Mouse (Mus musculus) midbrain, embryonic 14.5 days (tissue): Measurements from ENCODE around the gene Ahnak2. TPM values are rescaled to one million over a fixed set of nuclear protein-coding genes. Genes with fewer than 3 reads are reported as not detected.
A peak's percentile ranks its signal among the peaks of the same experiment; 100 is the strongest.

Experiments
- ATAC-seq: fragments of 200-750 bp; cut with Nextera tagmentation; 2 replicates; pipeline ENCODE4 v1.8.0; 2017; ENCODE audit warnings: moderate number of reproducible peaks, moderate library complexity; ENCODE audit not compliant: low FRiP score, low TSS enrichment
- DNase-seq: peaks from one replicate; pipeline ENCODE4 v3.0.0-alpha.2; 2015
- H3K27ac ChIP-seq: fragments of 300-500 bp; sonication (generic); replicated peaks from 2 replicates; pipeline ENCODE4 v1.5.1; 2014; ENCODE audit warnings: mild to moderate bottlenecking, low read depth, low read length, moderate library complexity
- H3K27me3 ChIP-seq: fragments of 300-500 bp; sonication (generic); 2 replicates; pipeline ENCODE4 v1.6.1; 2014; ENCODE audit warnings: low read length, control low read depth, mixed read lengths; ENCODE audit not compliant: control insufficient read depth, insufficient read depth
- H3K36me3 ChIP-seq: fragments of 300-500 bp; sonication (generic); 2 replicates; pipeline ENCODE4 v1.6.1; 2014; ENCODE audit warnings: low read length, control low read depth; ENCODE audit not compliant: control insufficient read depth, insufficient read depth
- H3K4me1 ChIP-seq: fragments of 300-500 bp; sonication (generic); 2 replicates; pipeline ENCODE4 v1.6.1; 2014; ENCODE audit warnings: mild to moderate bottlenecking, antibody characterized with exemption, low read length, control low read depth; ENCODE audit not compliant: control insufficient read depth, insufficient read depth
- H3K4me2 ChIP-seq: fragments of 300-500 bp; sonication (generic); 2 replicates; pipeline ENCODE4 v1.6.1; 2014; ENCODE audit warnings: mild to moderate bottlenecking, low read length, moderate library complexity
- H3K4me3 ChIP-seq: fragments of 300-500 bp; sonication (generic); replicated peaks from 2 replicates; pipeline ENCODE4 v1.5.1; 2014; ENCODE audit warnings: low read depth, low read length
- H3K9ac ChIP-seq: fragments of 300-500 bp; sonication (generic); replicated peaks from 2 replicates; pipeline ENCODE4 v1.6.1; 2014; ENCODE audit warnings: mild to moderate bottlenecking, low read length, moderate library complexity
- H3K9me3 ChIP-seq: fragments of 300-500 bp; sonication (generic); 2 replicates; pipeline ENCODE4 v1.6.1; 2016; ENCODE audit warnings: low read length, control low read depth, mixed read lengths; ENCODE audit not compliant: control insufficient read depth
- WGBS: fragments of 180-500 bp; shearing (Covaris S2); extraction: QIAGEN DNeasy Blood & Tissue Kit; methylation state at CpG from one replicate; pipeline ENCODE4 v1.1.7; 2014; 5-methylcytosine and 5-hydroxymethylcytosine counted together
- polyA plus RNA-seq: library from polyadenylated mRNA; unstranded; fragments of >200 nt; fragmentation: Nextera tagmentation; extraction: Ambion mirVana; gene quantifications from 2 replicates; pipeline ENCODE4 v1.2.1, GENCODE M21; 2014

Gene Ahnak2
- polyA plus RNA-seq, 1 experiment from 2014 or later, result 0.75 TPM

DNA sequence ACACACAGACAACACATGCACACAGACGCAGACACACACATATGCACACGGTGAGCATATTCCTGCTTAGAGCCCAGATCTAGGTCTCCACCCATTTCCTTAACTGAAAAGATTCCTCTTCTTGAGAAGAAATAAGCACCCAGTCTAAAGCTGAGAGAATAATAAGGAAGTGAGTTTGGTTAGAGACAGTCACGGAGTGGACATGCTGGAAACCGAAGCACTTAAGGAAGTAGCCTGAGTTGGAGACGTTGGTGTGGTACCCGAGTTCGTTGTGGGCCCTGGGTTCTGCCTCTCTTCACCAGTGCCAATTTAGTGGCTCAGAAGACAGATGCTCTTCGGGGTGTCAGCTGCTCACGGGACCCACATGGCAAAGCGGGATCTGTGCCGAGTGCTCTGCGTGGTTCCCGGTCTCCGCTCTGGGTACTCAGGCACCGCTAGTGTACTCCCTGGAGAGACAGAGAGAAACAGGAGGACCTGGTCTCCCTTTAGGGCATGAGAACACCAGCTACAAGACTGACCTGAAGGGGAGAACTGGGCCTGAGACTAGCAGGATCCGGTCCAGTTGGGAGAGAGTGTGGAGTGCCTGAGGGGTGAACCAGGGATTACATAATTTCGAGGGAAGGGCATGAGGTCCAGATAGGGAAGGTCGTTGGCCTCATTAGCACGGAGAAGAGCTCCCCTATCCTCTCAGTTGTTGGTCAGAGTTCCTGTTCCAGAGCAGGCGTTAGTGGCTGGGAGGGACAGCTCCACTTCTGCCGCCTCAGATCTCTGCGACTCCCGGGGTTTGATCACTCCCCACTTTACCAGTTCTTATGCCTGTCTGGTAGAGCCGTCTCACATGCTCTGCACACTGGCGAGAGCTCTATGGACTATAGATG is 38.0 kb upstream of the Ahnak2 start:
- H3K9ac ChIP-seq, result no peak overlapping the region
- no peaks in the 10 kb centered on the region for H3K4me1 ChIP-seq
- H3K36me3 ChIP-seq, result no peaks in the 10 kb centered on the region
- H3K27me3 ChIP-seq, result no peaks in the 10 kb centered on the region
- WGBS, result 85% methylated on average over 25 of the region's 25 CpGs
- no peak overlapping the region for H3K27ac ChIP-seq
- H3K9me3 ChIP-seq, result no peaks in the 10 kb centered on the region
- no peak for DNase-seq
- H3K4me2 ChIP-seq, result no peak overlapping the region
- no peak overlapping the region for H3K4me3 ChIP-seq
- no peak for ATAC-seq

DNA sequence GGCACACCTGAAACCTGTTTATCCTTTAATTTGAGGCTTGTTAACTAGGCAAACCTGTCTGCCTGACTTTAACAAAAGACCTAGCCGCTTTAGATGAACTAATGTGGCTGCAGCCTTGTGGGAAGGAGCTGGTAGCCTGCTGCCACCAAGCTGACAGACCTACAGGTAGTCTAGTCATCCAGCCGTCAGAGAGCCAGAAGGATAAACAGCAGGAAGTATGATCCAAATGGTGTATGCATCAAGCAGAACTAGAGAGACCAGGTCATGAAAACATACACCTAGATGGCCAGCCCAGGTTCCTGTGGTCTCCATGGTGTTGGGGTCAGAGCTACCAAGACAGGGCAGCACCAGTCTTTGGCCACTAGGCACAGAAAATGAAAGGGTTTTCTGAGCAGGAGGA is 32.6 kb upstream of the Ahnak2 start:
- no peak overlapping the region for H3K9ac ChIP-seq
- H3K4me2 ChIP-seq, result no peak overlapping the region
- ATAC-seq, result no peak
- no peaks in the 10 kb centered on the region; the same call in 1 of the 2 replicates for H3K36me3 ChIP-seq
- no peak overlapping the region for H3K27ac ChIP-seq
- no peak for DNase-seq
- WGBS, result 79% methylated on average over 2 of the region's 2 CpGs
- H3K9me3 ChIP-seq, result no peaks in the 10 kb centered on the region
- H3K4me1 ChIP-seq, result peaks cover 10% of the 10 kb centered on the region
- no peaks in the 10 kb centered on the region for H3K27me3 ChIP-seq
- no peak overlapping the region for H3K4me3 ChIP-seq

DNA sequence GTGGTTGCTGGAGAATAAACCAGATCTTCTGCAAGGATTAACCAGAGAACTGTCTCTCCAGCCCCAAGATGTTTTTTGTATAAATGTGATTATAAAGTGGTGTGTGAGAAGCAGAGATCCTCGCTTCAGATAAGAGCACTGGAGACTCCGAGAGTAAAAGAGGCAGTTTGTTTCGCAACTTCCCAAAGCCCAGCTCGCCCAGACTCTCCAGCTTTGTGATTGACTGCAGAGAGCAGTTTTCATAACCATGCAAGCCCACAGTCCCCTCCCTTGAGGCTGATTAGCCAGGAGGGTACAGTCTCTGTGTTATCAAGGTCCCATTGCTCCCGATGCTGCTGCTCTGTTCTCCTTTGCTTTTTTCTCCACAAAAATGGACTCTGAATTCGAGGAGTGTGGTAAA is 31.1 kb upstream of the Ahnak2 start:
- DNase-seq, result no peak
- no peak overlapping the region for H3K27ac ChIP-seq
- H3K9ac ChIP-seq, result no peak overlapping the region
- peaks cover 10% of the 10 kb centered on the region for H3K4me1 ChIP-seq
- no peak for ATAC-seq
- no peaks in the 10 kb centered on the region; the same call in 1 of the 2 replicates for H3K36me3 ChIP-seq
- H3K27me3 ChIP-seq, result no peaks in the 10 kb centered on the region
- H3K4me3 ChIP-seq, result no peak overlapping the region
- no peaks in the 10 kb centered on the region for H3K9me3 ChIP-seq
- 92% methylated on average over 6 of the region's 6 CpGs for WGBS
- H3K4me2 ChIP-seq, result no peak overlapping the region

DNA sequence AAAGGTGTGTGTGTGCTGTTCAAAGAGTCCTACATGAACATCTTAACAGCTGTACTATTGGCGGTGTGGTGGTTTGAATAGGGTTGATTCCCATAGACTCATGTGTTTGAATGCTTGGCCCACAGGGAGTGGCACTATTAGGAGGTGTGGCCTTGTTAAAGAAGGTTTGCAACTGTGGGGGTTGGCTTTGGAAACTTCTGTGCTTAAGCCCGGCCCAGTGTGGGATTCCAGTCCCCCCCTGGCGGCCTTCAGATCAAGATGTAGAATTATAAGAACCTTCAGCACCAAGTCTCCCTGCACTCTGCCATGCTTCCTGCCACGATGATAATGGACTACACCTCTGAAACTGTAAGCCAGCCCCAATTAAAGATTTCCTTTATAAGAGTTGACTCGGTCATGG is 30.0 kb upstream of the Ahnak2 start:
- Histone ChIP-seq H3K27me3 (no peaks in the 10 kb centered on the region), H3K4me3 (no peak overlapping the region), H3K36me3 (peaks cover 5% of the 10 kb centered on the region), H3K9me3 (no peaks in the 10 kb centered on the region), H3K9ac (no peak overlapping the region), H3K4me2 (no peak overlapping the region), H3K27ac (no peak overlapping the region), H3K4me1 (peaks cover 20% of the 10 kb centered on the region)
- ATAC-seq (no peak), DNase-seq (no peak)
- 93% methylated on average over 5 of the region's 5 CpGs for WGBS

DNA sequence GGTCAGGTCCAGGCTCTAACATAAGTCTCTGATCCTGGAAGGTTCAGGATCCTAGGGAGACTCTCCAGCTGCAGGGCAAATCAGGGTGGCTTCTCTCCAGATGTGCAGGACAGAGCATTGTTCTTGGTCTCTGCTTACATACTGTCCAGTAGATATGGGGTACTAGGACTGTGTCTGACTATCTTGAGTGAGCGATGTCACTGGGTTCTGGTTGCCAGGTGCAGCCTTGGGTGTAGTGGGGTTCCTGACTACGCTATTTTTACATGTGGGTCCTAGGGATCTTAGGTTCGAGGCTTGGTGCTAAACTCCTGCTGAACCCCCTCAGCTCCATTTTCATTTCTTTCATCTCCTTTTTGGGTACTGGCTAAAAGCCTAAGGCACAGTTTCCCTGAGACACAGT is 28.1 kb upstream of the Ahnak2 start:
- WGBS, result 94% methylated on average over 3 of the region's 3 CpGs
- Histone ChIP-seq H3K4me3 (peak overlapping the region; percentile 96), H3K27me3 (no peaks in the 10 kb centered on the region), H3K27ac (no peak overlapping the region), H3K9ac (peak overlapping the region; percentile 86), H3K36me3 (peaks cover 21% of the 10 kb centered on the region), H3K4me1 (peaks cover 31% of the 10 kb centered on the region), H3K9me3 (no peaks in the 10 kb centered on the region), H3K4me2 (peak overlapping the region; percentile 83)
- ATAC-seq, result no peak
- no peak for DNase-seq

DNA sequence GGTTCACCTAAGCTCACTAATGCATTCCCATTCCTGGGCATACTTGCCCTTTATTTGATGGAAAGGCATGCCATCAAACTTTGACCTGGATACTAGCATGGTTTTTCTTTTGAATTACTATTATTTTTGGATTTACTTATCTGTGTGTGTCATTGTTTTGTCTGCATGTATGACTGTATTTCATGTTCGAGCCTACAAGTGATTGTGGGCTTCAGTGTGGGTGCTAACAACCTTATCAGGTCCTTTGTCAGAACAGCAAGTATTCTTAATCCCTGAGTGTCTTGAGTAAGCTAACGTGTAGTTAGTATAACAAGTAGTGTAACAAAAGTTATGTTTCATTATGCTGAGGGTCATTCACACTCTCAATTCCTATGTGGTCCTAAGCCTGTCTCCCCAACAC is 27.7 kb upstream of the Ahnak2 start:
- peaks cover 24% of the 10 kb centered on the region for H3K36me3 ChIP-seq
- ATAC-seq, result no peak
- H3K27ac ChIP-seq, result peak overlapping the region; percentile 84
- H3K4me3 ChIP-seq, result peak overlapping the region; percentile 96
- H3K9me3 ChIP-seq, result no peaks in the 10 kb centered on the region
- DNase-seq, result no peak
- H3K27me3 ChIP-seq, result no peaks in the 10 kb centered on the region
- peak overlapping the region; percentile 86 for H3K9ac ChIP-seq
- peak overlapping the region; percentile 83 for H3K4me2 ChIP-seq
- H3K4me1 ChIP-seq, result peaks cover 31% of the 10 kb centered on the region
- 20% methylated on average over 2 of the region's 2 CpGs for WGBS

DNA sequence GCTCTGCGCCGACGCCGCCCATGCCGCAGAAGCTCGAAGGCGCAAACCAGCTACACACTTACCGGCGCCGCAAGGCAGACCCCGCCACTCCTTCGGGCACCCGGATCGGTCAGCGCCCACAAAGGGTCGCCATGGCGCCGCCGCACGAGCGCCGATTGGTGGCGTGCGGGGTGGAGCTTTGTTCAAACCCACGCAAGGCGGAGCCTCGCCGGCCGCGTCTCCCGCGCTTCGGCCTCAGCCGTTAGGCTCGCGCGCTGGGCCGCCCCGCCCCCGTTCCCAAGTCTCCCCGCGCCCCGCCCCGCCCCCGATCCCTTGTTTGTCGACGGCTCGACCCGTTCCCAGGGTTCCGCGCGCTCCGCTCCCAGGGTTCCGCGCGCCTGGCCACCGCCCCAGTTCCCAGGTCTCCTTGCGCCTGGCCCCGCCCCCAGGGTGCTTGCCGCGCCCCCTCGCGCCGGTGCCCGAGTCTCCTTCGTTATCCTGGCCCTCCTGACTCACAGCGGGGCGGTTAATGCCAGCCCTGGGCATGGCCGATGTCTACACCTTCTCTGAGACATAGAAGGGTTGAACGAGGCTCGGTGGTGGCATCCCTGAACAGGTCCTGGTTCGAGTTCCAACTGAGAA is 26.9 kb upstream of the Ahnak2 start, which contains the start of gene Cdca4:
Cdca4 (minus strand) TSS at position 180 of the 621 bp plus-strand sequence.
- peak; percentile 96 for ATAC-seq
- WGBS, result under 1% methylated on average over 72 of the region's 72 CpGs
- Histone ChIP-seq H3K27ac (peak within 1 kb of the TSS; percentile 94), H3K4me2 (peak within 1 kb of the TSS; percentile 92), H3K4me3 (peak within 1 kb of the TSS; percentile 96), H3K4me1 (peaks cover 31% of the 10 kb centered on the region), H3K9ac (peak within 1 kb of the TSS; percentile 94), H3K36me3 (peaks cover 32% of the 10 kb centered on the region), H3K27me3 (no peaks in the 10 kb centered on the region), H3K9me3 (no peaks in the 10 kb centered on the region)
- peak; percentile 100 for DNase-seq

DNA sequence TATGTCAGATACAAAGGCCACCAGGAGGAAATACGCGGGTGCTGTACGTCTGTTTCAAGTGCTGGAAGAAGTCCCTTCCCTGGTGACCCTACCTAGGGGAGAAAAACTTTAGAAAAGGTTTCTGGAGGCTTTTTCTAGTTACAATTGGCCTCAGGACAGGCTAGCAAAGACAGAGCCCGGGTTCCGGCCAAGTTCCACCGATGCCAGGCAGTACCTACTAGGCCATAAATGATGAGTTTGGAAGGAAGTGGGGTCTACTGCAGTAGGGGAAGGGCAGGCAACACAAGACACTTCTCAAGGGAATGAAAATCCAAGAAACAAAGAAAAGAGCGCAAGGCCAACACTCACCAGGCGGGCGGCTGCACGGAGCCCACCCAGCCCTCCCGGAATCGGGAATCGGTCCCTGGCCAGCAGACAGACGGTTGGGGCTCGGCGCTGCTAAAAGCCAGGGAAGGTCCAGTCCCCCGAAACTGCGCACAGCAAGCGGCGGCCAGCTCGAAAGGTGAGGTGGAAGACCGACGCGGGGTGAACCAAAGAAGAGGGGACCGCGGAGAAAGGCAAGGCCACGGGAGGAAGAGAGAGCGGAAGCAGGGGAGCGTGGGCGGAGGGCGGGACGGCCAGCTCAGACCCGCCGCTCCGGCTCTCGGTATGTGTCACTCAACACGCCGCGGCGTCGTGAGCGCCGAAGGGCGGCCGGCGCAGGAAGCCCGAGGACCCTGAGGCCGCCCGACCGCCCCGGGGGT is 26.2 kb upstream of the Ahnak2 start:
- no peaks in the 10 kb centered on the region for H3K27me3 ChIP-seq
- H3K4me2 ChIP-seq, result peak overlapping the region; percentile 92
- peaks cover 36% of the 10 kb centered on the region for H3K36me3 ChIP-seq
- ATAC-seq (peak; percentile 76), DNase-seq (no peak)
- peaks cover 31% of the 10 kb centered on the region for H3K4me1 ChIP-seq
- under 1% methylated on average over 51 of the region's 51 CpGs for WGBS
- H3K27ac ChIP-seq, result peak overlapping the region; percentile 94
- no peaks in the 10 kb centered on the region for H3K9me3 ChIP-seq
- H3K4me3 ChIP-seq, result peak overlapping the region; percentile 96
- peak overlapping the region; percentile 94 for H3K9ac ChIP-seq
